Mouse (Mus musculus): ENCODE results near the gene Rfx1.

Rfx1 gene

GRCm38 (mm10) chr8:84069169-84069568, 2.5 kb downstream of the Rfx1 start:
- ChIA-PET POLR2A (interaction anchor here in 3 of 4 experiments (0.5 to 4.5 kb wide), 15 partner anchors 8 to 203 kb away, joined by 3 to 50 read pairs (median 4); partner anchors contain the start of gene Dcaf15 (in 3 of the 3)), CTCF (interaction anchor here in 3 of 4 experiments (0.6 to 1.9 kb wide), 4 partner anchors 16 to 135 kb away, joined by 3 to 4 read pairs (median 4); partner anchors contain the start of gene Il27ra (in 1 of the 3))

- CTCF ChIA-PET: interaction anchor here (0.6 to 1.5 kb wide), 4 partner anchors 17 to 1205 kb away, joined by 3 to 4 read pairs (median 3); no protein-coding TSS in a partner anchor
- POLR2A ChIA-PET: interaction anchor here in 3 of 4 experiments (0.5 to 4.5 kb wide), 15 partner anchors 7 to 120 kb away, joined by 3 to 50 read pairs (median 4); partner anchors contain the start of gene Dcaf15 (in 3 of the 3)
These were observed 3.1 kb downstream of the Rfx1 start for GRCm38 (mm10) chr8:84069750-84070149.

- ChIA-PET CTCF (interaction anchor here in 2 of 4 experiments (0.6 to 1.2 kb wide), 3 partner anchors 134 to 1204 kb away, joined by 3 read pairs; no protein-coding TSS in a partner anchor), POLR2A (interaction anchor here in 3 of 4 experiments (0.5 to 8.4 kb wide), 12 partner anchors 11 to 120 kb away, joined by 3 to 59 read pairs (median 4); partner anchors contain the start of gene Dcaf15 (in 2 of the 3))
These were observed 3.6 kb downstream of the Rfx1 start for GRCm38 (mm10) chr8:84070241-84070640.

- POLR2A ChIA-PET: interaction anchor here in 3 of 4 experiments (0.6 to 8.4 kb wide), 6 partner anchors 11 to 34 kb away, joined by 3 to 59 read pairs (median 4); partner anchors contain the start of gene Dcaf15 (in 2 of the 3)
- CTCF ChIA-PET: interaction anchor here in 1 of 4 experiments (0.6 kb wide), 1 partner anchor 317 kb away, joined by 3 read pairs; no protein-coding TSS in a partner anchor
These were observed 4.0 kb downstream of the Rfx1 start for GRCm38 (mm10) chr8:84070667-84071066.

- CTCF ChIA-PET: interaction anchor here in 1 of 4 experiments (0.6 to 1.6 kb wide), 2 partner anchors 33 to 34 kb away, joined by 3 to 6 read pairs; no protein-coding TSS in a partner anchor
- POLR2A ChIA-PET: interaction anchor here in 1 of 4 experiments (1.1 to 8.4 kb wide), 5 partner anchors 14 to 96 kb away, joined by 3 to 59 read pairs (median 4); partner anchors contain the start of genes Dcaf15 and Rln3
These were observed 5.3 kb downstream of the Rfx1 start for GRCm38 (mm10) chr8:84071921-84072320.

- ChIA-PET POLR2A (interaction anchor here in 2 of 4 experiments (0.8 to 8.4 kb wide), 7 partner anchors 14 to 112 kb away, joined by 3 to 59 read pairs (median 4); partner anchors contain the start of genes Dcaf15 (in 1 of the 2) and Rln3 (in 1 of the 2)), CTCF (interaction anchor here in 1 of 4 experiments (0.6 to 1.6 kb wide), 2 partner anchors 33 to 35 kb away, joined by 3 to 6 read pairs; no protein-coding TSS in a partner anchor)
These were observed 5.7 kb downstream of the Rfx1 start for GRCm38 (mm10) chr8:84072321-84072720.

- ChIA-PET POLR2A (interaction anchor here (0.6 to 8.4 kb wide), 27 partner anchors 8 to 334 kb away, joined by 3 to 88 read pairs (median 5); partner anchors contain the start of genes Dcaf15 (in 2 of the 4), Gm10643 (in 1 of the 4), Rfx1 (in 1 of the 4) and Rln3 (in 1 of the 4)), CTCF (interaction anchor here in 2 of 4 experiments (0.5 to 2.8 kb wide), 5 partner anchors 27 to 137 kb away, joined by 3 to 12 read pairs (median 3); no protein-coding TSS in a partner anchor)
These were observed 6.8 kb downstream of the Rfx1 start for GRCm38 (mm10) chr8:84073230-84073976.

- POLR2A ChIA-PET: interaction anchor here in 3 of 4 experiments (0.6 to 8.4 kb wide), 24 partner anchors 8 to 1724 kb away, joined by 3 to 88 read pairs (median 4); partner anchors contain the start of genes Rfx1 (in 3 of the 3), Dcaf15 (in 2 of the 3), 4930432K21Rik (in 1 of the 3) and Cc2d1a (in 1 of the 3)
- CTCF ChIA-PET: interaction anchor here in 3 of 4 experiments (0.6 to 1.4 kb wide), 9 partner anchors 16 to 161 kb away, joined by 3 to 5 read pairs (median 3); no protein-coding TSS in a partner anchor
These were observed 9.8 kb downstream of the Rfx1 start for GRCm38 (mm10) chr8:84076412-84076811.

GRCm38 (mm10) chr8:84076849-84077248, 10.2 kb downstream of the Rfx1 start:
- CTCF ChIA-PET: interaction anchor here in 3 of 4 experiments (0.6 to 1.4 kb wide), 8 partner anchors 16 to 286 kb away, joined by 3 to 5 read pairs (median 3); no protein-coding TSS in a partner anchor
- POLR2A ChIA-PET: interaction anchor here in 3 of 4 experiments (0.6 to 8.4 kb wide), 18 partner anchors 9 to 424 kb away, joined by 3 to 88 read pairs (median 5); partner anchors contain the start of genes Rfx1 (in 3 of the 3), Dcaf15 (in 2 of the 3), Gipc1 (in 1 of the 3) and Gm10643 (in 1 of the 3)

- CTCF ChIA-PET: no interaction called here
- POLR2A ChIA-PET: interaction anchor here in 1 of 4 experiments (6.6 kb wide), 1 partner anchor 14 kb away, joined by 88 read pairs; the partner anchor contains the start of genes Gm10643 and Rfx1
These were observed 12.6 kb downstream of the Rfx1 start for GRCm38 (mm10) chr8:84079206-84079605.

GRCm38 (mm10) chr8:84083829-84084241, 17.2 kb downstream of the Rfx1 start:
- ChIA-PET CTCF (interaction anchor here (0.5 to 2.0 kb wide), 6 partner anchors 44 to 346 kb away, joined by 3 to 4 read pairs (median 4); no protein-coding TSS in a partner anchor), POLR2A (interaction anchor here in 3 of 4 experiments (0.5 to 1.7 kb wide), 14 partner anchors 9 to 118 kb away, joined by 3 to 13 read pairs (median 4); partner anchors contain the start of genes Dcaf15 (in 1 of the 3) and Rfx1 (in 1 of the 3))

GRCm38 (mm10) chr8:84084341-84085115, 17.9 kb downstream of the Rfx1 start:
- ChIA-PET CTCF (interaction anchor here (0.5 to 2.0 kb wide), 7 partner anchors 17 to 345 kb away, joined by 3 to 4 read pairs (median 3); no protein-coding TSS in a partner anchor), POLR2A (interaction anchor here in 3 of 4 experiments (0.5 to 1.7 kb wide), 13 partner anchors 9 to 118 kb away, joined by 3 to 13 read pairs (median 4); partner anchors contain the start of genes Dcaf15 (in 1 of the 3) and Rfx1 (in 1 of the 3))

GRCm38 (mm10) chr8:84087156-84087555, 20.5 kb downstream of the Rfx1 start:
- POLR2A ChIA-PET: interaction anchor here in 2 of 4 experiments (1.1 to 1.9 kb wide), 5 partner anchors 10 to 21 kb away, joined by 3 to 8 read pairs (median 6); partner anchors contain the start of genes Dcaf15 (in 1 of the 2) and Rfx1 (in 1 of the 2)
- CTCF ChIA-PET: interaction anchor here in 1 of 4 experiments (0.9 kb wide), 1 partner anchor 18 kb away, joined by 3 read pairs; the partner anchor contains the start of gene Dcaf15

- POLR2A ChIA-PET: interaction anchor here in 2 of 4 experiments (1.1 to 1.9 kb wide), 8 partner anchors 9 to 21 kb away, joined by 3 to 8 read pairs (median 5); partner anchors contain the start of genes Dcaf15 (in 2 of the 2) and Rfx1 (in 2 of the 2)
- CTCF ChIA-PET: interaction anchor here in 2 of 4 experiments (0.6 to 1.0 kb wide), 3 partner anchors 17 to 166 kb away, joined by 3 to 4 read pairs (median 3); partner anchors contain the start of genes Dcaf15 (in 1 of the 2) and Podnl1 (in 1 of the 2)
These were observed 21.2 kb downstream of the Rfx1 start for GRCm38 (mm10) chr8:84087821-84088220.

GRCm38 (mm10) chr8:84089277-84089676, 22.6 kb downstream of the Rfx1 start:
- POLR2A ChIA-PET: interaction anchor here in 1 of 4 experiments (0.6 to 1.8 kb wide), 3 partner anchors 14 to 45 kb away, joined by 3 to 5 read pairs (median 4); partner anchors contain the start of gene Dcaf15
- CTCF ChIA-PET: no interaction called here

- POLR2A ChIA-PET: interaction anchor here in 3 of 4 experiments (0.5 to 1.8 kb wide), 7 partner anchors 14 to 456 kb away, joined by 3 to 6 read pairs (median 4); partner anchors contain the start of genes Dcaf15 (in 1 of the 3), Gm10643 (in 1 of the 3) and Rfx1 (in 1 of the 3)
- CTCF ChIA-PET: no interaction called here
These were observed 24.0 kb downstream of the Rfx1 start for GRCm38 (mm10) chr8:84090585-84090984.

Measured in embryonic stem cell, embryonic (primary cell).